Mouse (Mus musculus): Measurements from ENCODE around the gene Nkain2. TPM values are rescaled to one million over a fixed set of nuclear protein-coding genes. Genes with fewer than 3 reads are reported as not detected.

Gene Nkain2
- polyA plus RNA-seq, 1 experiment from 2014 or later, result 0.39 TPM

- Histone ChIP-seq H3K9ac (no peak overlapping the region), H3K4me2 (no peak overlapping the region), H3K4me3 (no peak overlapping the region), H3K27me3 (no peaks in the 10 kb centered on the region), H3K36me3 (no peaks in the 10 kb centered on the region), H3K27ac (no peak overlapping the region), H3K4me1 (no peaks in the 10 kb centered on the region), H3K9me3 (no peaks in the 10 kb centered on the region)
- 74% methylated on average over 1 of the region's 1 CpGs for WGBS
- ATAC-seq (ENCODE audit: borderline replicate concordance, extremely low read depth, low FRiP score, low TSS enrichment), result no peak
Measured at GRCm38 (mm10) chr10:32536057-32536456, 354.2 kb downstream of the Nkain2 start.

- no peak for ATAC-seq (ENCODE audit: borderline replicate concordance, extremely low read depth, low FRiP score, low TSS enrichment)
- H3K27me3 ChIP-seq, result no peaks in the 10 kb centered on the region
- no peaks in the 10 kb centered on the region for H3K4me1 ChIP-seq
- H3K4me3 ChIP-seq, result no peak overlapping the region
- no peaks in the 10 kb centered on the region for H3K36me3 ChIP-seq
- no peak overlapping the region for H3K9ac ChIP-seq
- H3K9me3 ChIP-seq, result no peaks in the 10 kb centered on the region
- no peak overlapping the region for H3K4me2 ChIP-seq
- H3K27ac ChIP-seq, result no peak overlapping the region
- WGBS, result 41% methylated on average over 1 of the region's 1 CpGs
Measured at GRCm38 (mm10) chr10:32510821-32511220, 379.4 kb downstream of the Nkain2 start.

GRCm38 (mm10) chr10:32494591-32495182 lies 395.6 kb downstream of the Nkain2 start:
- H3K9me3 ChIP-seq, result no peaks in the 10 kb centered on the region
- H3K4me3 ChIP-seq, result no peak overlapping the region
- no peak overlapping the region for H3K4me2 ChIP-seq
- no peak overlapping the region for H3K27ac ChIP-seq
- H3K36me3 ChIP-seq, result no peaks in the 10 kb centered on the region
- H3K9ac ChIP-seq, result no peak overlapping the region
- no peaks in the 10 kb centered on the region for H3K4me1 ChIP-seq
- WGBS, result 35% methylated on average over 1 of the region's 1 CpGs
- H3K27me3 ChIP-seq, result no peaks in the 10 kb centered on the region
- peak; percentile 62; the same call in 1 of the 2 replicates for ATAC-seq (ENCODE audit: borderline replicate concordance, extremely low read depth, low FRiP score, low TSS enrichment)

GRCm38 (mm10) chr10:32493600-32493999 lies 396.7 kb downstream of the Nkain2 start:
- Histone ChIP-seq H3K27me3 (no peaks in the 10 kb centered on the region), H3K9ac (no peak overlapping the region), H3K4me2 (no peak overlapping the region), H3K4me1 (no peaks in the 10 kb centered on the region), H3K36me3 (no peaks in the 10 kb centered on the region), H3K9me3 (no peaks in the 10 kb centered on the region), H3K4me3 (no peak overlapping the region), H3K27ac (no peak overlapping the region)
- 50% methylated on average over 1 of the region's 1 CpGs for WGBS
- peak; percentile 59; the same call in 1 of the 2 replicates for ATAC-seq (ENCODE audit: borderline replicate concordance, extremely low read depth, low FRiP score, low TSS enrichment)

- Histone ChIP-seq H3K36me3 (no peaks in the 10 kb centered on the region), H3K4me3 (no peak overlapping the region), H3K27ac (no peak overlapping the region), H3K9ac (no peak overlapping the region), H3K4me2 (no peak overlapping the region), H3K4me1 (no peaks in the 10 kb centered on the region), H3K9me3 (no peaks in the 10 kb centered on the region), H3K27me3 (no peaks in the 10 kb centered on the region)
- WGBS, result 70% methylated on average over 2 of the region's 2 CpGs
- ATAC-seq (ENCODE audit: borderline replicate concordance, extremely low read depth, low FRiP score, low TSS enrichment), result no peak
Measured at GRCm38 (mm10) chr10:32462726-32463125, 427.5 kb downstream of the Nkain2 start.

- WGBS, result 60% methylated on average over 3 of the region's 3 CpGs
- H3K27me3 ChIP-seq, result no peaks in the 10 kb centered on the region
- no peak overlapping the region for H3K4me3 ChIP-seq
- H3K36me3 ChIP-seq, result no peaks in the 10 kb centered on the region
- H3K9me3 ChIP-seq, result no peaks in the 10 kb centered on the region
- H3K27ac ChIP-seq, result no peak overlapping the region
- H3K4me2 ChIP-seq, result no peak overlapping the region
- H3K9ac ChIP-seq, result no peak overlapping the region
- no peak for ATAC-seq (ENCODE audit: borderline replicate concordance, extremely low read depth, low FRiP score, low TSS enrichment)
- no peaks in the 10 kb centered on the region for H3K4me1 ChIP-seq
Measured at GRCm38 (mm10) chr10:32439932-32440519, 450.2 kb downstream of the Nkain2 start.

- no peaks in the 10 kb centered on the region for H3K36me3 ChIP-seq
- no peak overlapping the region for H3K9ac ChIP-seq
- no peak overlapping the region for H3K4me3 ChIP-seq
- no peaks in the 10 kb centered on the region for H3K4me1 ChIP-seq
- no peak overlapping the region for H3K27ac ChIP-seq
- no peaks in the 10 kb centered on the region for H3K9me3 ChIP-seq
- ATAC-seq (ENCODE audit: borderline replicate concordance, extremely low read depth, low FRiP score, low TSS enrichment), result no peak
- no peaks in the 10 kb centered on the region for H3K27me3 ChIP-seq
- H3K4me2 ChIP-seq, result no peak overlapping the region
Measured at GRCm38 (mm10) chr10:32414228-32414627, 476.0 kb downstream of the Nkain2 start.

GRCm38 (mm10) chr10:32411331-32411730 lies 478.9 kb downstream of the Nkain2 start:
- Histone ChIP-seq H3K4me3 (no peak overlapping the region), H3K27me3 (no peaks in the 10 kb centered on the region), H3K4me1 (no peaks in the 10 kb centered on the region), H3K4me2 (no peak overlapping the region), H3K9me3 (no peaks in the 10 kb centered on the region), H3K36me3 (no peaks in the 10 kb centered on the region), H3K9ac (no peak overlapping the region), H3K27ac (no peak overlapping the region)
- WGBS, result 79% methylated on average over 2 of the region's 2 CpGs
- no peak for ATAC-seq (ENCODE audit: borderline replicate concordance, extremely low read depth, low FRiP score, low TSS enrichment)

GRCm38 (mm10) chr10:32400961-32401360 lies 489.3 kb downstream of the Nkain2 start:
- Histone ChIP-seq H3K27me3 (no peaks in the 10 kb centered on the region), H3K27ac (no peak overlapping the region), H3K36me3 (no peaks in the 10 kb centered on the region), H3K4me1 (no peaks in the 10 kb centered on the region), H3K9ac (no peak overlapping the region), H3K9me3 (no peaks in the 10 kb centered on the region), H3K4me3 (no peak overlapping the region), H3K4me2 (no peak overlapping the region)
- ATAC-seq (ENCODE audit: borderline replicate concordance, extremely low read depth, low FRiP score, low TSS enrichment), result no peak
- WGBS, result 79% methylated on average over 1 of the region's 1 CpGs

GRCm38 (mm10) chr10:32393859-32394521 lies 496.3 kb downstream of the Nkain2 start:
- H3K4me3 ChIP-seq, result no peak overlapping the region
- no peaks in the 10 kb centered on the region for H3K27me3 ChIP-seq
- peak; percentile 72; the same call in 1 of the 2 replicates for ATAC-seq (ENCODE audit: borderline replicate concordance, extremely low read depth, low FRiP score, low TSS enrichment)
- no peak overlapping the region for H3K4me2 ChIP-seq
- H3K27ac ChIP-seq, result no peak overlapping the region
- H3K9ac ChIP-seq, result no peak overlapping the region
- no peaks in the 10 kb centered on the region for H3K9me3 ChIP-seq
- H3K4me1 ChIP-seq, result no peaks in the 10 kb centered on the region
- H3K36me3 ChIP-seq, result no peaks in the 10 kb centered on the region
- WGBS, result 35% methylated on average over 1 of the region's 1 CpGs

GRCm38 (mm10) chr10:32393326-32393725 lies 496.9 kb downstream of the Nkain2 start:
- Histone ChIP-seq H3K27me3 (no peaks in the 10 kb centered on the region), H3K4me2 (no peak overlapping the region), H3K4me3 (no peak overlapping the region), H3K36me3 (no peaks in the 10 kb centered on the region), H3K4me1 (no peaks in the 10 kb centered on the region), H3K27ac (no peak overlapping the region), H3K9me3 (no peaks in the 10 kb centered on the region), H3K9ac (no peak overlapping the region)
- 70% methylated on average over 1 of the region's 1 CpGs for WGBS
- no peak for ATAC-seq (ENCODE audit: borderline replicate concordance, extremely low read depth, low FRiP score, low TSS enrichment)

GRCm38 (mm10) chr10:32312754-32313153 lies 577.5 kb downstream of the Nkain2 start:
- WGBS, result 86% methylated on average over 9 of the region's 9 CpGs

More at GRCm38 (mm10) chr10:32312754-32313153, 577.5 kb downstream of the Nkain2 start:
- Histone ChIP-seq H3K4me2 (no peak overlapping the region), H3K9me3 (no peaks in the 10 kb centered on the region), H3K27me3 (no peaks in the 10 kb centered on the region), H3K4me3 (no peak overlapping the region), H3K27ac (no peak overlapping the region), H3K4me1 (no peaks in the 10 kb centered on the region), H3K9ac (no peak overlapping the region), H3K36me3 (no peaks in the 10 kb centered on the region)
- no peak for ATAC-seq (ENCODE audit: borderline replicate concordance, extremely low read depth, low FRiP score, low TSS enrichment)
